Mouse (Mus musculus) small intestine, adult 2 months (tissue): ENCODE results near the gene Zfp367. TPM values are rescaled to one million over a fixed set of nuclear protein-coding genes. Genes with fewer than 3 reads are reported as not detected.
A peak's percentile ranks its signal among the peaks of the same experiment; 100 is the strongest.

Experiments
- H3K27ac ChIP-seq: fragments of 200-500 bp; 2 replicates; pipeline ENCODE4 v1.5.1; 2012; ENCODE audit warnings: low read depth, low read length, control low read depth, inconsistent platforms; ENCODE audit not compliant: insufficient read depth
- H3K27me3 ChIP-seq: fragments of 200-500 bp; 2 replicates; pipeline ENCODE4 v1.6.1; 2012; ENCODE audit warnings: mild to moderate bottlenecking, moderate library complexity, low read length, inconsistent platforms; ENCODE audit not compliant: control insufficient read depth, insufficient read depth
- H3K36me3 ChIP-seq: fragments of 200-500 bp; 2 replicates; pipeline ENCODE4 v1.6.1; 2012; ENCODE audit warnings: mild to moderate bottlenecking, low read length, control low read depth, inconsistent platforms; ENCODE audit not compliant: control insufficient read depth, insufficient read depth
- H3K4me1 ChIP-seq: fragments of 200-500 bp; 2 replicates; pipeline ENCODE4 v1.6.1; 2012; ENCODE audit warnings: low read length, inconsistent platforms, mixed read lengths; ENCODE audit not compliant: control insufficient read depth, insufficient read depth, insufficient read length
- H3K4me3 ChIP-seq: fragments of 200-500 bp; 2 replicates; pipeline ENCODE4 v1.5.1; 2012; ENCODE audit warnings: low read depth, mild to moderate bottlenecking, control low read depth, inconsistent platforms, low read length, moderate library complexity
- CTCF ChIP-seq: fragments of 200-500 bp; IDR thresholded peaks from 2 replicates; pipeline ENCODE4 v1.5.1; 2012; ENCODE audit warnings: low read depth, mild to moderate bottlenecking, control low read depth, inconsistent platforms, low read length, moderate library complexity, mixed read lengths; ENCODE audit not compliant: insufficient replicate concordance, insufficient read length; ENCODE audit errors: extremely low read depth
- POLR2A ChIP-seq: fragments of 200-500 bp; IDR thresholded peaks from 2 replicates; pipeline ENCODE4 v1.6.1; 2012; ENCODE audit warnings: low read depth, mild to moderate bottlenecking, control low read depth, inconsistent platforms, low read length, moderate library complexity
- WGBS: fragments of 180-500 bp; shearing (Covaris S2); methylation state at CpG from one replicate; pipeline ENCODE4 v1.1.7; 2018; 5-methylcytosine and 5-hydroxymethylcytosine counted together
- polyA plus RNA-seq: library from polyadenylated mRNA; depleted of rRNA; stranded (reverse); fragments of >200 nt; gene quantifications from 2 replicates; pipeline ENCODE4 v1.2.3, GENCODE M21; 2012

The Zfp367 gene
- polyA plus RNA-seq, 1 experiment: 3.0 TPM

GRCm38 (mm10) chr13:64154651-64155050, 1.6 kb upstream of the Zfp367 start:
- H3K36me3 ChIP-seq: no peaks in the 10 kb centered on the region
- H3K4me3 ChIP-seq: no peak overlapping the region
- TF ChIP-seq POLR2A (no peak), CTCF (no peak)
- H3K27me3 ChIP-seq: no peaks in the 10 kb centered on the region
- WGBS: 55% methylated on average over 2 of the region's 2 CpGs
- H3K27ac ChIP-seq: no peak overlapping the region
- H3K4me1 ChIP-seq: no peaks in the 10 kb centered on the region

GRCm38 (mm10) chr13:64153751-64154267, 807 bp upstream of the Zfp367 start:
- H3K27me3 ChIP-seq: no peaks in the 10 kb centered on the region
- no peaks in the 10 kb centered on the region for H3K4me1 ChIP-seq
- H3K36me3 ChIP-seq: no peaks in the 10 kb centered on the region
- 2% methylated on average over 18 of the region's 18 CpGs for WGBS
- TF ChIP-seq CTCF (no peak), POLR2A (no peak)
- H3K27ac ChIP-seq: no peak overlapping the region
- H3K4me3 ChIP-seq: peak overlapping the region; percentile 90

- under 1% methylated on average over 60 of the region's 61 CpGs for WGBS
- TF ChIP-seq POLR2A: no peak
- TF ChIP-seq CTCF: no peak
- H3K4me3 ChIP-seq: peak overlapping the region; percentile 90
- H3K4me1 ChIP-seq: no peaks in the 10 kb centered on the region
- H3K27ac ChIP-seq: peak overlapping the region; percentile 0; the same call in 1 of the 2 replicates
- no peaks in the 10 kb centered on the region for H3K27me3 ChIP-seq
- H3K36me3 ChIP-seq: no peaks in the 10 kb centered on the region
Measured at GRCm38 (mm10) chr13:64152671-64153082, 325 bp downstream of the Zfp367 start.

- Histone ChIP-seq H3K27me3 (no peaks in the 10 kb centered on the region), H3K4me1 (no peaks in the 10 kb centered on the region), H3K36me3 (no peaks in the 10 kb centered on the region), H3K4me3 (peak overlapping the region; percentile 90), H3K27ac (peak overlapping the region; percentile 9; the same call in 1 of the 2 replicates)
- TF ChIP-seq POLR2A: no peak
- no peak for TF ChIP-seq CTCF
- WGBS: under 1% methylated on average over 42 of the region's 42 CpGs
Measured at GRCm38 (mm10) chr13:64152241-64152669, 747 bp downstream of the Zfp367 start.

- TF ChIP-seq CTCF (no peak), POLR2A (no peak)
- Histone ChIP-seq H3K27me3 (no peaks in the 10 kb centered on the region), H3K4me1 (no peaks in the 10 kb centered on the region), H3K4me3 (no peak overlapping the region), H3K27ac (no peak overlapping the region), H3K36me3 (no peaks in the 10 kb centered on the region)
- 34% methylated on average over 5 of the region's 5 CpGs for whole genome bisulfite sequencing
Measured at GRCm38 (mm10) chr13:64150121-64150520, 2.9 kb downstream of the Zfp367 start.

GRCm38 (mm10) chr13:64129616-64130375, 23.2 kb downstream of the Zfp367 start:
- Histone ChIP-seq H3K27me3 (no peaks in the 10 kb centered on the region), H3K4me1 (peaks cover 3% of the 10 kb centered on the region; the same call in 1 of the 2 replicates), H3K36me3 (0 out of 2 replicates have a peak, but pooled peaks cover 1% of the 10 kb centered on the region), H3K27ac (peak overlapping the region; percentile 82), H3K4me3 (peak overlapping the region; percentile 78)
- TF ChIP-seq CTCF (peak; percentile 54; the same call in 1 of the 2 replicates), POLR2A (no peak)
- 26% methylated on average over 15 of the region's 15 CpGs for WGBS
